Mouse (Mus musculus): ENCODE measurements at regions not wholly inside any gene's neighbourhood (a gene's known extent, or its start where the extent isn't known, plus 50 kb on each side); places are given as distances from the start of the nearest gene placed in this dataset.

GRCm38 (mm10) chr7:82921722-82922121 lies 54.6 kb downstream of the Mex3b start:
- intact Hi-C loops (cut with DNase I) = no loop called here
- DNase-seq = no peak

GRCm38 (mm10) chr7:82923220-82924071 lies 56.3 kb downstream of the Mex3b start:
- intact Hi-C loops (cut with DNase I) = no loop called here
- peak; percentile 21 to 35 for DNase-seq

GRCm38 (mm10) chr7:82924092-82924491 lies 57.0 kb downstream of the Mex3b start:
- intact Hi-C loops (cut with DNase I) = no loop called here
- DNase-seq = no peak

- no peak for DNase-seq
- intact Hi-C loops (cut with DNase I) = no loop called here
These were observed 71.2 kb downstream of the Mex3b start for GRCm38 (mm10) chr7:82938311-82938710.

- intact Hi-C loops (cut with DNase I) = no loop called here
- DNase-seq = no peak
These were observed 72.4 kb downstream of the Mex3b start for GRCm38 (mm10) chr7:82939536-82939935.

GRCm38 (mm10) chr7:82943376-82943775 lies 76.2 kb downstream of the Mex3b start:
- DNase-seq = no peak
- intact Hi-C loops (cut with DNase I) = no loop called here

- intact Hi-C loops (cut with DNase I) = no loop called here
- no peak for DNase-seq
These were observed 76.7 kb downstream of the Mex3b start for GRCm38 (mm10) chr7:82943797-82944196.

GRCm38 (mm10) chr7:82949372-82949771 lies 82.2 kb downstream of the Mex3b start:
- no peak for DNase-seq
- intact Hi-C loops (cut with DNase I) = no loop called here

- DNase-seq = no peak
These were observed 90.3 kb downstream of the Mex3b start for GRCm38 (mm10) chr7:82957208-82957977.

GRCm38 (mm10) chr7:82970599-82970998 lies 103.5 kb downstream of the Mex3b start:
- no peak for DNase-seq
- intact Hi-C loops (cut with DNase I) = no loop called here

More at GRCm38 (mm10) chr7:82957208-82957977, 90.3 kb downstream of the Mex3b start:
- intact Hi-C loops (cut with DNase I) = no loop called here

GRCm38 (mm10) chr7:82971244-82971643 lies 104.1 kb downstream of the Mex3b start:
- DNase-seq = no peak
- intact Hi-C loops (cut with DNase I) = no loop called here

GRCm38 (mm10) chr7:82972214-82973006 lies 105.3 kb downstream of the Mex3b start:
- peak in 1 of 2 experiments; percentile 16 for DNase-seq
- intact Hi-C loops (cut with DNase I) = no loop called here

- intact Hi-C loops (cut with DNase I) = no loop called here
- DNase-seq = no peak
These were observed 123.6 kb downstream of the Mex3b start for GRCm38 (mm10) chr7:82990708-82991107.

GRCm38 (mm10) chr7:82993136-82993535 lies 126.0 kb downstream of the Mex3b start:
- intact Hi-C loops (cut with DNase I) = no loop called here

GRCm38 (mm10) chr7:82998848-82999247 lies 131.7 kb downstream of the Mex3b start:
- intact Hi-C loops (cut with DNase I) = no loop called here
- DNase-seq = no peak

More at GRCm38 (mm10) chr7:82993136-82993535, 126.0 kb downstream of the Mex3b start:
- DNase-seq = no peak

- no peak for DNase-seq
- intact Hi-C loops (cut with DNase I) = no loop called here
These were observed 140.4 kb downstream of the Mex3b start for GRCm38 (mm10) chr7:83007540-83007939.

GRCm38 (mm10) chr7:83012145-83012544 lies 145.0 kb downstream of the Mex3b start:
- intact Hi-C loops (cut with DNase I) = no loop called here
- DNase-seq = no peak

- intact Hi-C loops (cut with DNase I) = no loop called here
- DNase-seq = no peak
These were observed 147.9 kb downstream of the Mex3b start for GRCm38 (mm10) chr7:83014725-83015690.

- DNase-seq = no peak
- intact Hi-C loops (cut with DNase I) = no loop called here
These were observed 148.6 kb downstream of the Mex3b start for GRCm38 (mm10) chr7:83015756-83016155.

- intact Hi-C loops (cut with DNase I) = no loop called here
- DNase-seq = no peak
These were observed 149.4 kb downstream of the Mex3b start for GRCm38 (mm10) chr7:83016566-83016965.
